Mouse (Mus musculus): ENCODE data around the gene Rgl1.
"Not testable (repeated sequence)": the region's sequence is repeated elsewhere in the genome, so short reads cannot be mapped to it uniquely, and the experiment has no call there.

The Rgl1 gene

DNA sequence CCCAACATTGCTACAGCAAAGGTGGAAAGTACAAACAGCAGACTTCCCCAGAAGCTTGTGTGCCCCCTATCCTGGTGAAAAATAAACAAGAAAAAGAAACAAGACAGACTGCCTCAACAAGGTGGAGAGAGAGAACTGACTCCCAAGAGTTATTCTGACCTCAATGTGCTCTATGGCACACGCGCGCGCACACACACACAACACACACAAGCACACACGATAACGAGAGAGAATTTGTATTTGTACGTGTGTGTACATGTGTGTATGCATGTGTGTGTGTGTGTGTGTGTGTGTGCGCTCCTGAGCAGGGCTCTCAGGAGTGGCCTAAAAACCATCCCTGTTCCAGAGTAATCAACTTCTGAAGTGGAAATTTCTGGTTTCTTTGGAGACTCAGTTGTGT lies 18.5 kb upstream of the Rgl1 start:
- no peak for DNase-seq

DNA sequence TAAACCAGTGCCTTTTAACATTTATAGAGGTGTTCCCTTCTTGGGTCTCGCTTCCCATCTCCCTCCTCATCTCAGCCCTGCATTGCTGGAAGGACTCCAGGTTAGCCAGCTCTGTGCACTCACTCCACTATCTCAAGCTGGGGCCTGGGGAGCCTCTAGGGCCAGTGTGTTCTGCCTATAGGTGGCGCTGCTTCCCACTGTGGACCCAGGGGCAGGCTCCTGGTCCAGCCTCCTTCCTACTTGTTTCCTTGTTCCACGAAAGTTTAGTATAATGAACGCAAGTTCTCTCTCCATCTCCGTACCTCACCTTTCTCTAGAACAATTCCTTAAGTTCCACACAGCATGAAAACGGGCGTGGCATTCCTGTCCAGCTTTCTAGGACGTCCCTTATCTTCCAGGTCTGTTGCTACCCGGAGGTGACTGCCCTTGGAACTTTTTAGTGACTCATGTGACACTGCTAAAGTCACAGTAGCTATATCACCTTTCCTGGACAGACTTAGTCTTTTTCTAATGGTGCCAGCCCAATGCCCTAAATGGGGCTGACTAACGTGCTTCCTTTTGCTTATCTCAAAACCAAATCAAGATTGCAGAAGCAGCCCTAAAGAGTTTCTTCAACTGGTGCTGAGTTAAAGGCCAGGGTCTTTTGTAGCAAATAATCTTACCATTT lies 13.1 kb upstream of the Rgl1 start:
- peak; percentile 29 for DNase-seq

DNA sequence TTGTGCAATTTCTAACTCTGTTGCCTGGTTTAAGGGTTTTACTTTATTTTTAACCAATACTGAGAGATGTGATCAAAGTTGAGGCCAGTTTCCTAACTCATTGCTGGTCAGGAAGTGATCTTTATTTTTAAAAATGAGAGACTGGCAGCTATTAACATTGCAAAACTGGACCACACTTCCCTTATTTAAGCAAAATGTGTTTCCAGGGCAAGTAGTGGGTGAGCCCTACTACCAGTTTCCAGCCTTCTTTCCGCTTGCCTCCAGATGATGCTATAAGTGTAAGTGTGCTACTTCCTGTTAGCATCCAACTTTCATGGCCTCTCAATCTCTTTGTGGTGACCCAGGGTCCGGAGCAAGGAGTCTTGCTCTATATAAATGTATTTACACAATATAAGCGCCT lies 8.4 kb upstream of the Rgl1 start:
- DNase-seq: not testable (repeated sequence)

DNA sequence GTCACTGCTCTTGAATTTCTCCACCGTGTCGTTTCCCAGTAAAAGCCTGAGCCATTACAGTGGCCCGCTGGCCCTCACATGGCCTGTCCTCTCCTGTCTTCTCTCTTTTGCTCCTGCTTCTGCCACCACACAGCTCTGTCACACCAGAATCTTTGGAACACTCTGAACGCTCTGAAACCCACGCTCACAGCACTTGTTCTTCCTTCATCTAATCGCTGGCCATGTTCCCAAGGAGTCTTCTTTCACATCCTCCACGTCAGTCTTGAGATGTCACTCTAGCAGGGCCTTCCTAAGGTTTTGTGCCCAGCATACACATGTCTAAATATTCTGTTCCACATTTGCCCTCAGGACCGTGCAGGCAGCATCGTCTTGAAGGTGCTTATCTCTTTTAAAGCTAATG lies 4.9 kb upstream of the Rgl1 start:
- no peak for DNase-seq

DNA sequence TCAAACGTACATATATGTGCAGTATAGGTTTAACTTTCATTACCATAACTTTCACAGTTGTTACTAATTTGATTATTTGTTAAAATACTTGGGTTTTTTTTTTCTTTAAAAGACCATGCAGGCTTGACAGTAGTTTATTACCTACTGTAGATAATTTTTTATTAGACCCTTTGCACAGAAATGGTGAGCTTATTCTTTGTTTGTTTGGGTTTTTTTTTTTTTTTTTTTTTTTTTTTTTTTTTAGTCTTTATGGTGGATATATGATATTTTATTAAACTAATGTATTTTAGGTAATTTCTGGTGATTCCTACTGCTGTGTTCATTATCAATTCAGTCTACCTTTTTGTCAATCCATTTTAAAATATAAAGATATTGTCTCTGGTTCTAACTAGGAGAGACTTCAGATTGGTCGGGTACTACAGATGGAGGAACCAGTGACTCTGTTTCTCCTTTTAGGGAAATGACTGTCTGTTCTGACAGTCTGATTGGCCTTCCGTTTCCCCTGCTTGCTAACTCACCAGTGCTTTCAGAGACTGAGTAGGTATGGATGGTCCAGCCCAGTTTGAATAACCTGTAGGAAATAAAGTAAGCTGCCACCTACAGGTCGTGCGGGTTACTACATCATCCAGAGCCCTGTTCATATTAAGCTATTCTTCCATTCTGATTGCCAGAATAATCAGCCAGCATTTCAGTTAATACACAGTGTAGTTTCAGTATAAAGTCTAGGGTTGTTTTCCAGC lies 1.8 kb upstream of the Rgl1 start:
- DNase-seq: peak; percentile 80

DNA sequence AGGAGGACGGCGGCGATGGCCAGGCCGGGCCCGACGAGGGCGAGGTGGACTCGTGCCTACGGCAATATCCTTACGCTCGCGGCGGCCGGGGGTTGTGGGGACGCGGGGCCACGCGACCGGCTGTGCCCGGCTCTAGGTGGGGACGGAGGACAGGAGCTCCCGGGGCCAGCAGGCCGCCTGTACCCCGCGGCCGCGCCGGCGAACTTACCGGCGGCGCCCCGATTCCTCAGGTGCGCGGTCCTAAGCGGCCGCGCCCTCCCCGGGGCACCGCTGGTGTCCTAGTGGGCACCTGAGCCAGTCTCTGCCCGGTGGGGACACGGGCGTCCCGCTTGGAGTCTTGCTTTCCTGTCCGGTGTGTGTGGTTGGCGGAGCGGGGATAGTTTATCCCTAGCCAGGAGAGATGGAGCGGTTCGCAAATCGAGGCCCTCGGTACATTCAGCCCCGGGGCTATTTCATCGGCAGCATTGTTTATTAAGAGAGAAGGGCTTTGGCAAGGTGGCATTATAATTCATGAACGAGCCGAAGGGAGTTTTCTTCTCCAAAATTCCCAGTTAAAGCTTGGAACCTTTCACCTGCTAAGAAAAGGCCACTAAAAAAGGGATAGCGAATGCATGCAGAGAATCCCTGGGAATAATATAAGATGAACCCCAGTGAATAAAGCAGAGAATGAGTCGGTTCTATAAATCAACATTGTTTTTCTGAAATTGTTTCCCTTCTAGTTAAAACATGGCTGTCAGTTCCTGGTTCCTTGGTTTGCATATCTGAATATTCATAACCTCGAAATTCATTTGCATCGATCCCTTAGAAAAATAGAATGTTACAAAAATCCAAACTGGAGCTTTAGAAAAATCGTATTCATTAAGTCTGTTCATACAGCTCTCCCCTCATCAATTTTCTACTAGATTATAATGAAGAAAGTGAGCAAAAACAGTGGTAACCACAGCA lies 925 bp upstream of the Rgl1 start:
- no peak for DNase-seq

DNA sequence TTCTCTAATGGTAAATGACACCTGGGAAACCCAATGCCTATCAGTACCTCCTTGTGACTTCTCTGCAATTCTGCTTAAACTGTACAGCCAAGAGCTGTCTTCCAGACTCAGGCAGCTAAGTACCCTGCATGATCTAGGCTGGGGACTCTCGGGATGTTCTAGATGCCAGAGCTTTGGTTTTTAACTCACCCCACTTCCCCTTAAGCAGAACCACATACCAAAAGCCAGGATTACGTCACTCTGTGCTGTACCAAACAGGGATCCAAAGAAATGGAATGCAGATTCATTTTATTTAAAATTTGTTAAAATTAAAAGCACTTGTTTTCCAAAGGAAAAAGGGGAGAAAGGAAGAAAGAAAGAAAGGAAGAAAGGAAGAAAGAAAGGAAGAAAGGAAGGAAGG lies 4.4 kb downstream of the Rgl1 start:
- DNase-seq: no peak

DNA sequence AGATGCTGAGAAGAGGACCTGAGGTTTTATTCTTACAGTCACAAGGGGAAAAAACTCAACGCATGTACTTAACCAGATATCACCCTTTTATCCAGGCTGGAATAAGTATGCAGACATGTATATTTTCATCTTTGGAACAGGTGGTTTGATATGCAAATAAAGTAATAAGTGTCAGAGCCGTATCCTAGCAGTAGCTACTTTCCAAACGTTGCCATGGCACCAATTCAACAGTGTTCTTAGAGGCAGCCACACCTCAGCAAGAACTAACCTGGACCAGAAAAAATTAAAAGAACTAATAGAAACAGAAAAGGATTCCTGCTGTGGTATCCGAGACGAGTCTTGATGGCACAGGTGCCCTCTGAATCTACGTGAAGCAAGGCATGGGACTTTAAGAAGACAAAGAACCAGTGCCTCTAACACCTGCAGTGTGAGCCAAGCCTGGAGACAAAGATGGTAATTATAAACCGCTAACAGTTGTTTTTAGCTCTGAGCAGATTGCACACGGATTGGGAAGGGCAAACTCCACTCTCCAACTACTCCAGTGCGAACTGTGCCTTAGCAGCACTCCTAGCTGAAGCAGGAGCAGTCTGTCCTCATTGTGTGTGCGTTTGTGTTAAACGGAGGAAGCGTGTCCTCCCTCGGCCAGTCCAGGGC lies 15.7 kb downstream of the Rgl1 start, which contains the start of gene Apobec4:
Gene Apobec4 (plus strand): TSS at position 240 of the 654 bp plus-strand sequence.
- no peak for DNase-seq

DNA sequence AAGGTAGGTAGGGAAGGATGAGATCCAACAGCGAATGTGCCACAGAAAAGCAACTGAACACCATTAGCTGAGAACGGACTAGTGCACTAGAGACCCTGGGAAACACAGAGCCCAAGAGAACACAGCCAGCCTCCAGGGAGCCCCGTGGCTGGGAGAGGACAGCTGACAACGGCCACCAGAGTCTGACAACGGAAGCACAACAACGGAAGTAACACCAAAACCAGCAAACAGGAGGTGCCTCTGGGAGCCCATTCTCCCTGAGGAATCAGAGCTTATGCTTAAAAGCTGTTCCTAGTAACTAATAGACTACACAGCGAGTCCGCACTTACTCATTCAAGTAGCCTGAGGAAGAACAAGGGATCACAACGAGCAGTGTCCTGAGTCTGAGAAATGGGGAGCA lies 16.9 kb downstream of the Rgl1 start:
- no peak for DNase-seq

DNA sequence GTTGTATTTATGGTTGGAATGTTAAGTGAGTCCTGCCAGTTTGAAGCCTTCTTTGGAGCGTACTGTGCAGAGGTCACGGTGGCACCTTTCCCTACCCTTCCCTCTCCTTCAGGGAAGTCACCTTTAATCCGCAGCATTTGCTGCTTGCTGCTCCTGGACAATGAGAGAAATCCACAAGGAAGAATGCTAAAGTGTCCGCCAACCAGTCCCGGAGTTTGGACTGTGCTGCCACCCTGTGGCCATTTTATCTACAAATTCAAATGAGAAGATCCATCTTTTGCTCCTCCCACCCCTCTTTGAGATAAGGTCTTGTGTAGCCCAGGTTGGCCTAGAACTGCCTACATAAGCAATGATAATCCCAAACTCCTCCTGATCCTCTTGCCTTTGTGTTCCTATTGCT lies 19.7 kb downstream of the Rgl1 start:
- peak; percentile 67 for DNase-seq

DNA sequence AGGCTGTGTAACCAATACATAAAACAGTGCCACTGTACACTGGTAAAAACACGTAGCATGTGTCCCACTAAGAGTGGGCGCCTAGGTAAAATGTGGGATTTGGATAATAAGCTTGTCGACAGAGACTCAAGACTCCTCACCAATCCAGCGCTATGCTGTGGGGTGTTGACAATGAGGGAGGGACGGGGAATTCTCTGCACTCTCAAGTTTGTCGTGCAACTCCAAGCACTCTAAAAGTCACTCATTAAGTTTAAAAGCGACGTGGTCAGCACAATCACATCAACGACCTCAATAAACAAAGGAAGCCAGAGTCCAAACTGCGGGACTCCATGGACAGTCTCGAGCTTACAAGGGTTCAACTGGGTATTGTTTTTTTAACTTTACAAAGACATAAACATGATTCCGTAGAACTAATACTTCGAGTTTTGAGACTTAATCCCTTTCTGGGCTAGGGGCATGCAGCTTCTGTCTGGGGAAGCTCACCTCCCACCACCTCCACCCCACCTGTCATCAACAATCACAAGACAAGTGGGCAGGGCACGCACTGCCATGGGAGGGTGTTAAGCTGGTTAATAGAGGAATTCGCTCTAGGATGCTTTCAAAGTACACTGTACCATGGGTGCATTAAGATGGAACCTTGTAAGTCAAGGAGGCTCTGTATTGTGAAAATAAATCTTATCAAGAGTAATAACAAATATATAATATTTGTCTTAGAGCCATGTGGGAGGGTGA lies 22.9 kb downstream of the Rgl1 start:
- DNase-seq: no peak

DNA sequence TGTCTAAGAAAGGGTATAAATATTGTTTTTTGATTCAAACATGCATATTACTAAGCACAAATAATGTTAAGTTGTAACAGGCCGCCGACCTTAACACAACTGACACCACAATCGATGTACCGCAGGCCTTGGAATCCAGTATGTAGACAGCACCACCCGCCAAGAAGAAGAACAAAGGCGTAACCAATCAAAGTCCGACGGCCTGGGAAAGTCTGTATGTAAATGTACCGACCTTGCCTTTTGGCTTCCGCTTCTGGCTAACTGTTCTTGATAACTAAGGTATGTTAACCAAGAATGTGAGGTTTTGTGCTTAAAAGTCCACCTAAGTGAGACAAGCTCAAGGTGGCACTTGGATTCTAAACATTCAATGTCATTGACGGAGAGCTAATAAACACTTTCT lies 26.8 kb downstream of the Rgl1 start:
- no peak for DNase-seq

DNA sequence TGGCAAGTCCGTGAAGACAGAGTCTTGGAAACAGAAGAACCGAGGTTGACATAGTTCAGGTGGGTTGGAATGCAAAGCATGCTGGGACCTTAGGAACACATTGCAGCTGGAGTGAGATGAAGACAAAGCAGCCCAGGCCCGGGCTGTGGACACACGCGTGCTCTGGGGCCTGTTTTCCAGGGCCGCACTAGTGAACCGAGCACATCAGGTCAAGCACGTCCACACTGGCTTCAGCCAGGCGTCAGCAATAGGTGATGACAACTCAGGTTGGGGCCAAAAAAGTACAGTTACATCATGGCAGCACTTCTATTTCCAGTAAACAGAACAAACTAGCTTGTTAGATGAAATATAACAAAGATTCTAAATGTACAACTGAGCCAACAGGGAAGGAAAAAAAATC lies 27.4 kb downstream of the Rgl1 start:
- no peak for DNase-seq

DNA sequence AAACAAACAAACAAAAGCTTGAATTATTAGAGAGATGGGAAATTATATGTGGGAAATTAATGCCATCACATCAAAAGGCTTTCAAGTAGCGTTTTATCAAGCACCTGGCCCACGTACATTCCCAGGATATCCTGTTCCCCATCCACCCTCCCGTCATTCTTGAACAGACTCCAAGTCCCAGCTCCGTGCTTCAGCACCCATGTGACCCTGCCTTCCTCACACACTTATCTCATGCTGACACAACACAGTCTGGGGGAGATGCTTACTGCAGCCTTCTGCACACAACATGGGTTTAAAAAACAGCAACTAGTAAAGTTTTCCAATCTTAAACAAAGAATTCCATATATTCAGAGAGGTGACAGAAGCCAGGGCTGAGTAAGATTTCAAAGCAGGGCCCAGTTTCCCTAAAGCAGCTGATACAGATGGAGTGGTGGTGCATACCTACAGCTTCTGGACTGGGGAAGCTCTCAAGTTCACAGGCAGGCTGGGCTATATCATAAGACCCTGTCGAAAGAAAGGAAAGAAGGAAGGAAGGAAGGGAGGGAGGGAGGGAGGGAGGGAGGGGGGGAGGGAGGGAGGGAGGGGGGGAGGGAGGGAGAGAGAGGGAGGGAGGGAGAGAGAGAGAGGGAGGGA lies 38.4 kb downstream of the Rgl1 start:
- DNase-seq: no peak

DNA sequence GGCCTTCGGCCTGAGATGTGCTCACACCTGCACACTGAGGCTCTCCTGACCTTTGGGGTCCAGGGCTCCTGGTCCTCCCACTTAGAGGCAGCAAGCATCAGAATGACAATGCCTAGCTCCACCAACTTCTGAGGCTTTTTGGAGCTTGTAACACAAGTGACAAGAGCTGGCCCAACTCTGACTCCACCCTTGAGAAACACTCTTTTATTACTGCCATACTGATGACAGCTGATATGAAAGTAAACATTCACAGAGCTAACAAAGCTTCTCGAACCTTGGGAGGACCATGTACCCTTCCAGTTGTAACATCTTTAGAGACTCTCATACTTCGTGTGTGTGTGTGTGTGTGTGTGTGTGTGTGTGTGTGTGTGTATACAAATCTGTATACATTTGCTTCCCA lies 40.1 kb downstream of the Rgl1 start:
- DNase-seq: no peak

DNA sequence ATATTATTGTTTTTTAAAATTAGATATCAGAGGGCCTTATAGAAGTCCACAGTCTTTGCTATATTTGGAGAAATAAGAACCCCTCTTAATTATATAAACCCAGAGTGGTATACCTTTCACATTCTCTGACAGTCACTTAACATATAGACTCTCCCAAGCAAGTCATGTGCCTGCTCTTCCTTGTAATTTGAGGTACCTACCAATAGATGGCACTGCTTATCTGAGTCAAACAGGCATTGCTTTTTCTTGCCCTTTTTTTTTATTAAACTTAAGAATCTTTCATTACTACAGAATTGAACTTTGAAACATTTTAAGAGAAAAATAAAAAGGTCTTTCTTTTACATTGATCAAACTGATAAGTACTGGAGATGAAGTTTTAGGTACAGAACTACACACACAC lies 41.9 kb downstream of the Rgl1 start:
- DNase-seq: no peak

DNA sequence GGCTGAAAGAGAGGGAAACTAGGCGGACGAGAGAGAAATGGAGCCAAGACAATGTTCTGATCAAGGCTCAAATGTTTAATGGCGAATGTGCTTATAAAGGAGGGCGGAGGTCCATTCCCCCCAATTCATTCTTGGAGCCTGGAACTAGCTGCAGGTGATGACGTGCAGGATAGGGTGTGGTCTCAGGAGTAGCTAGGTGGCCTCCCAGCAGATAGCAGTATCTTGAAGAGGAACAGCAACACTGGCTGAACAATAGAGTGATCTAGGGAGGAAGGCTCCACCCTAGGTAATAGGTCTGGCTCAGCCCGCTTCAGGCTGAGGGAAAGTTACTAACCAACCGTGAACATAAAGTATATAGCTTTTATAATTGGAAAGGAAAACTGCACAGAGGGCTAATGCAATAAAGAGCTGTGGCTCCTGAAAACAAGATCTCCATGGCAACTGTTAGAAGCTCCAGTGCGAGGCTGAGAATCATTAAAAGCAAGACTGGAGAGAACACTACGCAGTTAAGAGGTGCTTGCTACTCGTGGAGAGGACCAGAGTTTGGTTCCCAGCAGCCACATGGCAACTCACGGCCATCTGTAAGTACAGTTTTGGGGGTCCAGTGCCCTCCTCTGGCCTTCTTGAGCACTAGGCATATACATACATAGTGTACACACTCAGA lies 44.5 kb downstream of the Rgl1 start:
- no peak for DNase-seq

DNA sequence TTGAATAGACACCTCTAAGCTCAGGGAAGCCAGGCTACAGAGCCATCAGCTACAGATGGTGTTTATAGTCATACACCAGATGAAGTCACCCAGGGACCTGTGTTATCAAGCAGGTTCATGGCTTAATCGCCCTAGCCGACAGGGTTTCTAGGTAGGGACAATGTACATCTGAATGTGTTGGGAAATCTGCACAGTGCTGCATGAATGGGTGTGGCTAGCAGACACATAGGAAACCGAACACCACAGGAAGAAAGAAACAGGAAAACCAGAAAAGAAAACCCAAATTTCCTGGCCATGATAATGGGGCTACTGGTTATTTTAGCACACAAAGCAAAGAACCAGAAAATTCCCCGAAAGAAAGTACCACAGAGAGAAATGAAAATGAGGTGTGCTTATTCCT lies 45.2 kb downstream of the Rgl1 start:
- no peak for DNase-seq

DNA sequence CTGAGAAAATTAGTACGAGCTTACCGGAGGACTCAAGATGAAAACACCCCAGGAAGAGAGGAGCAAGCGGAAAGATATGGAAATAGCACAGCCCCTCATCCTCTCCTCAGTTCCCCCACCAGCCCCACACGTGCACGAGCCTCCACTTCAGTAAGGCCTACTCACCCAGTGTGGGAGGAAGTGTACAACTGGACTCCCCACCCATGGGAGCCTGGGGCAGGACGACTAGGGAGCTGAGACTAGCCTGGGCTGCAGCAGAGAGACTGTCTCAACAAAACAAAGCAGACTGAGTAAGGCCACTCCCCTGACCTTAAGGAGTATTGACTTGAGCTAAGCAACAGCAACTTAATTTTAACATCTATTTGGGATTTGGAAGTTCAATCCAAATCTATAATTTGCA lies 48.0 kb downstream of the Rgl1 start:
- DNase-seq: no peak

DNA sequence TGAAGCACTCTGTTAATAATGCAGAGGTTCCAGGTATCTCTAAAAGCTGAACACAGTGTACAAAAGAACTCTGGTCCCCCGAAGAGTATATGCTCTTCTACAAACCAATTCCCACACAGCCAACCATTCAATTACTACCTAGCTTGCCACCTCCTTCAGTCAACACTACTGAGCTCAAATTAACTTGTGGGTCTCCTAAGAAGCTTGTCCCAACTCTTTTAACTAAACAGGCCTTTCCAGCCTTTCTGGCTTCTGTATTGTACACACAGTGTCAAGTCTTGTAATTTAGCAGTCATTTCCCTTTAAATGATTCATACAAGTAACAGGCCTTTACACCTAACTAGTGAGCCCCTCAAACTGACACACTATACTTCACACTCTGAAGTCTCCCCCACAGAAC lies 48.8 kb downstream of the Rgl1 start:
- no peak for DNase-seq

DNA sequence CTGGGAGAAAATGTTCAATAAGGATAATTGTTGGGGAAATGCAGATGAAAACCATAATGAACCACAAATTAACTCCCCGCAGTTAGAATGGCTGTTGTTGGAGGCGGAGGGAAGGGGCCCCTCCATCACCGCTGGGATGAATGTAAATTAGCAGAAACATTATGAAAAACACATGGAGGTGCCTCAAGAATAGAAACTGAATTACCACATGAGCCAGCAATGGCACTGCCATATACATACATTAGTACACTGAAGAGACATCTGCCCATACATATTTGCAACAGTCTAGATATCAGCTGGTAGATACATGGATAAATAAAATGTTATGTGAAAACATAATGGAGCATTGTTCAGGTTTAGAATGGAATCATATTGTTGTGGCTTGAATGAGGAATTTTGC lies 51.7 kb downstream of the Rgl1 start:
- no peak for DNase-seq

Measured in cerebellum, adult 11 months (tissue).